Mouse (Mus musculus): ENCODE measurements around the gene Pgm1. TPM values are rescaled to one million over a fixed set of nuclear protein-coding genes. Genes with fewer than 3 reads are reported as not detected.

Gene Pgm1
- polyA plus RNA-seq, 1 experiment, result 104 TPM

DNA sequence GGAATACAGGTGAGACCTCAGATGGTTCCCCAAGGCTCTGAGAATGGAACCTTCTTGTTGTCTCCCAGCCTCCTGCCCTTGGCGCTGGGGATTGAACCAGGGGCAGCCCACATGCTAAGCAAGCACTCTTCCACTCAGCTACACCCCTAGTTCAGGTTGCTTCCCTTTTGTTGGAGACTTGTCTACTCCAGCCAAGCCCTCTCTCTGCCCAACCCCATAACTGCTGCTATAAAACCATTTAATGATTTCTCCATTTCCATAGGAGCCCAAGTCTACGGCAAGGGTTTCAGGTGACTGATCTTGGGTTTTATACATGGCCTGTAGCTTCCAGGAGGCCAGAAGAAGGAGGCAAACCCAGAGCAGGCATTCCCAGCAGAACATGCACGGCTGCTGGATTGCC is 98.6 kb downstream of the Pgm1 start:
- no peak overlapping the region for H3K27ac ChIP-seq (ENCODE audit: insufficient read depth, low read length)
- 78% methylated on average over 3 of the region's 3 CpGs for WGBS
- no peaks in the 10 kb centered on the region for H3K4me1 ChIP-seq (ENCODE audit: control insufficient read depth, insufficient read depth, low read length)
- no peak for DNase-seq
- TF ChIP-seq CTCF (IDR thresholded peaks at IDR 0.05; ENCODE audit: borderline replicate concordance, insufficient read depth, low read depth, low read length) (no peak), POLR2A (IDR thresholded peaks at IDR 0.05; ENCODE audit: borderline replicate concordance, insufficient read depth, low read length) (no peak)
- H3K27me3 ChIP-seq (ENCODE audit: control insufficient read depth, insufficient read depth, low read length), result no peaks in the 10 kb centered on the region
- no peak overlapping the region for H3K4me3 ChIP-seq (replicated peaks; ENCODE audit: insufficient read depth, low read depth, low read length)

DNA sequence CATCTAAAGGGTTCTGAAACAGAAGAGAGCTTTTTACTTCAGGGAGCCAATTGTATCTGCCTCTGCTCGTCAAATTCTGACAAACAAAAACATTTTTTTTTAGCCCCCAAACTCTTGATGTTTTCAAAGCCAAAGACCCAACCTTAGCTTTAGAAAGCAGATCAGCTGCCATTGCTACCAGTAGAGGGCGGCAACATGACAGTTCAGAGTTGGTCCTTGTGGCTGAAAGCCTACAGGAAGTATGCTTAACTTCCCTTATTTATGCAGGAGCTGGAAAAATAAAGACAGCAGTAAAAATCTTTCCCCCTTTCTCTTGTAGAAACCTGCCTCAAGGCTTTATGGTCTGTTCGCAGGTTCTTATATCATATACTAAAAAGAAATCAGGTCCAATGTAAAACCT is 99.4 kb downstream of the Pgm1 start:
- Histone ChIP-seq H3K27me3 (ENCODE audit: control insufficient read depth, insufficient read depth, low read length) (no peaks in the 10 kb centered on the region), H3K4me1 (ENCODE audit: control insufficient read depth, insufficient read depth, low read length) (no peaks in the 10 kb centered on the region), H3K27ac (ENCODE audit: insufficient read depth, low read length) (no peak overlapping the region), H3K4me3 (replicated peaks; ENCODE audit: insufficient read depth, low read depth, low read length) (no peak overlapping the region)
- TF ChIP-seq POLR2A (IDR thresholded peaks at IDR 0.05; ENCODE audit: borderline replicate concordance, insufficient read depth, low read length) (no peak), CTCF (IDR thresholded peaks at IDR 0.05; ENCODE audit: borderline replicate concordance, insufficient read depth, low read depth, low read length) (peak; percentile 83)
- 12% methylated on average over 3 of the region's 3 CpGs for whole genome bisulfite sequencing
- peak; percentile 60 to 62 for DNase-seq

GRCm38 (mm10) chr4:100031270-100031669 is 102.1 kb downstream of the Pgm1 start:
- Histone ChIP-seq H3K27ac (ENCODE audit: insufficient read depth, low read length) (no peak overlapping the region), H3K4me3 (replicated peaks; ENCODE audit: insufficient read depth, low read depth, low read length) (no peak overlapping the region), H3K27me3 (ENCODE audit: control insufficient read depth, insufficient read depth, low read length) (no peaks in the 10 kb centered on the region), H3K4me1 (ENCODE audit: control insufficient read depth, insufficient read depth, low read length) (no peaks in the 10 kb centered on the region)
- no peak for DNase-seq
- TF ChIP-seq POLR2A (IDR thresholded peaks at IDR 0.05; ENCODE audit: borderline replicate concordance, insufficient read depth, low read length), result no peak
- no peak for TF ChIP-seq CTCF (IDR thresholded peaks at IDR 0.05; ENCODE audit: borderline replicate concordance, insufficient read depth, low read depth, low read length)
- WGBS, result 76% methylated on average over 6 of the region's 6 CpGs

GRCm38 (mm10) chr4:100032608-100033007 is 103.4 kb downstream of the Pgm1 start:
- TF ChIP-seq POLR2A (IDR thresholded peaks at IDR 0.05; ENCODE audit: borderline replicate concordance, insufficient read depth, low read length), result no peak
- TF ChIP-seq CTCF (IDR thresholded peaks at IDR 0.05; ENCODE audit: borderline replicate concordance, insufficient read depth, low read depth, low read length), result no peak
- no peak overlapping the region for H3K27ac ChIP-seq (ENCODE audit: insufficient read depth, low read length)
- H3K4me3 ChIP-seq (replicated peaks; ENCODE audit: insufficient read depth, low read depth, low read length), result no peak overlapping the region
- no peak for DNase-seq
- no peaks in the 10 kb centered on the region for H3K27me3 ChIP-seq (ENCODE audit: control insufficient read depth, insufficient read depth, low read length)
- no peaks in the 10 kb centered on the region for H3K4me1 ChIP-seq (ENCODE audit: control insufficient read depth, insufficient read depth, low read length)
- WGBS, result 80% methylated on average over 7 of the region's 7 CpGs

GRCm38 (mm10) chr4:100033944-100034343 is 104.7 kb downstream of the Pgm1 start:
- DNase-seq, result no peak
- WGBS, result 98% methylated on average over 4 of the region's 4 CpGs
- no peak for TF ChIP-seq CTCF (IDR thresholded peaks at IDR 0.05; ENCODE audit: borderline replicate concordance, insufficient read depth, low read depth, low read length)
- TF ChIP-seq POLR2A (IDR thresholded peaks at IDR 0.05; ENCODE audit: borderline replicate concordance, insufficient read depth, low read length), result no peak

DNA sequence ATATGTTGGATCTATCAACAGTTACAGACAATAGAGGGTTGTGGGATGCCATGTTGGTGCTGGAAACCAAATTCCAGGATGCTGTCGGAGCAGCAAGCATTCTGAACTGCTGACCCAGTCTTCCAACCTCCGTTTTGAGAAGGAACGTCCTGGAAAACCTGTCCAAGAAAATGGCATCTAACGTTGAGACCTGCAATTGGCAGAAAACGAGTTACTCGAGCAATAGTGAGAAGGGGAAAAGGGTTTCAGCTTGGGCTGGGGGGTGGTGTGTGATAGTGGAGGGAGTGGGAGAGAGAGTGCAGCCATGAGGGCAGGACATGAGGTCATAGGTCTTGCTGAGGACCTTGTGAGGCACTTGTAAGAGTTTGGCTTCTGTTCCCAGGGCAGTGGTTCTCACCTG is 105.8 kb downstream of the Pgm1 start:
- TF ChIP-seq POLR2A (IDR thresholded peaks at IDR 0.05; ENCODE audit: borderline replicate concordance, insufficient read depth, low read length) (no peak), CTCF (IDR thresholded peaks at IDR 0.05; ENCODE audit: borderline replicate concordance, insufficient read depth, low read depth, low read length) (no peak)

More at GRCm38 (mm10) chr4:100033944-100034343, 104.7 kb downstream of the Pgm1 start:
- H3K27ac ChIP-seq (ENCODE audit: insufficient read depth, low read length), result no peak overlapping the region
- H3K27me3 ChIP-seq (ENCODE audit: control insufficient read depth, insufficient read depth, low read length), result no peaks in the 10 kb centered on the region
- no peak overlapping the region for H3K4me3 ChIP-seq (replicated peaks; ENCODE audit: insufficient read depth, low read depth, low read length)
- no peaks in the 10 kb centered on the region for H3K4me1 ChIP-seq (ENCODE audit: control insufficient read depth, insufficient read depth, low read length)

DNA sequence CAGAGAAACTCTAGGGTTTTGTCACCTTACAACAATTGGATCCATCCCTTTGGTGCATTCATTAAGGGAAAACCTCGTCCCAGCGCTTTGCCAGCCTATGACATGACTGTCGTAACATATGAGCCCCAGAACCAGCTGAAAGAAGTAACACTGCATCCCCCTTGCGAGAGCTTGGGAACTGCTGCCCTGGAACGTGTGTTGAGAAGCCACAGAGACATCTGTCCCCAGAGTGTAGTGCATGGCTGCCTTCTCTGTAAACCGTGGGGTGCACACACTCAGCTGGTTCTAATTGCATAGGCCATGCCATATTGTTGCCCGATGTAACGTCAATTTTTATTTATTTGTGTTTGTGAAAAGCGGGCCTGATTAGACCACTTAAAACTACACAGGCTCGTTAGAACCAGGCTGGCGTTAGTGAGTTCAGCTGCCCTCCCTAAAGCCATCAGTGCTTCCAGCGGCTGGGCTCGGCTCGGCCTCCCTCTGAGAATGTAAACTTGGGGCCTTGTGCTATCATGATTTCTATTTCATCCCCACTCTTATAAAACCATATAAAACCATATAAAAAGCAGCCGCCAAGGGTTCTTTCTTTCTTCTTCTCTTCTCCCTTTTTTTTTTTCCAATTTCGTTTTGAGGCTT is 106.8 kb downstream of the Pgm1 start:
- DNase-seq, result no peak
- H3K4me3 ChIP-seq (replicated peaks; ENCODE audit: insufficient read depth, low read depth, low read length), result no peak overlapping the region
- no peaks in the 10 kb centered on the region for H3K27me3 ChIP-seq (ENCODE audit: control insufficient read depth, insufficient read depth, low read length)
- 60% methylated on average over 16 of the region's 16 CpGs for WGBS
- TF ChIP-seq POLR2A (IDR thresholded peaks at IDR 0.05; ENCODE audit: borderline replicate concordance, insufficient read depth, low read length), result no peak
- TF ChIP-seq CTCF (IDR thresholded peaks at IDR 0.05; ENCODE audit: borderline replicate concordance, insufficient read depth, low read depth, low read length), result no peak
- H3K27ac ChIP-seq (ENCODE audit: insufficient read depth, low read length), result no peak overlapping the region
- no peaks in the 10 kb centered on the region for H3K4me1 ChIP-seq (ENCODE audit: control insufficient read depth, insufficient read depth, low read length)

More for the DNA sequence above, 105.8 kb downstream of the Pgm1 start:
- DNase-seq, result no peak
- H3K4me3 ChIP-seq (replicated peaks; ENCODE audit: insufficient read depth, low read depth, low read length), result no peak overlapping the region
- no peaks in the 10 kb centered on the region for H3K4me1 ChIP-seq (ENCODE audit: control insufficient read depth, insufficient read depth, low read length)
- no peak overlapping the region for H3K27ac ChIP-seq (ENCODE audit: insufficient read depth, low read length)
- no peaks in the 10 kb centered on the region for H3K27me3 ChIP-seq (ENCODE audit: control insufficient read depth, insufficient read depth, low read length)
- 80% methylated on average over 6 of the region's 6 CpGs for WGBS

Other genes starting within 250 kb of the Pgm1 start
- gene Alg6, start 213.8 kb upstream of the Pgm1 start, polyA plus RNA-seq (2012; rRNA removed), result 15.1 and 15.3 TPM in 2 replicates
- gene Efcab7, start 100.2 kb upstream of the Pgm1 start, polyA plus RNA-seq (2012; rRNA removed), result 3.5 and 3.8 TPM in 2 replicates
- 3.6 and 4.1 TPM in 2 replicates for gene Itgb3bp, start 399 bp downstream of the Pgm1 start, polyA plus RNA-seq (2012; rRNA removed)
- 3.8 and 4.8 TPM in 2 replicates for gene Ror1, start 166.4 kb downstream of the Pgm1 start, polyA plus RNA-seq (2012; rRNA removed)